Mouse (Mus musculus): ENCODE data around the gene Edem3.

DNA sequence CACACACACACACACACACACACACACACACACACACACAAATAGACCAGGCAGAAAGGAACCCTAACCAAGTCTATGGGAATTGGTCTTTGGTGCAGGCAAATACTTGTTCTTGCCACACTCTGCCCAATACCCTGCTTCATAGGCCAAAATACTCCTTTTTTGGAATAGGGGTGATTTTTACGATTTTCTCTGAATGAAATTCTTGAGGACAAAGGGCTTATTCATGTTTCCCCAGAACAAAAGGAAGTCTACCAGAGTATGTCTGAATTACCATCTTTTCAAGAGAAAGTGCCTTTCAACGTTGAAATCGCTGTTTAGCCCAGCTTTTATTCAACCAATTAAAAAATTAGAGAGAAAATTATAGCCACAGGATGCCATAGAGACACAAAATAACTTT is 96.8 kb downstream of the Edem3 start:
- TF ChIP-seq CTCF (IDR thresholded peaks at IDR 0.05; ENCODE audit: insufficient read depth, low read depth, low read length) (no peak), POLR2A (IDR thresholded peaks at IDR 0.05; ENCODE audit: insufficient read depth, low read depth, low read length) (no peak)

All from olfactory bulb, adult 2 months (tissue).